Mouse (Mus musculus) forebrain, embryonic 11.5 days (tissue): ENCODE measurements around the gene Mok. TPM values are rescaled to one million over a fixed set of nuclear protein-coding genes. Genes with fewer than 3 reads are reported as not detected.
"Not testable (repeated sequence)": the region's sequence is repeated elsewhere in the genome, so short reads cannot be mapped to it uniquely, and the experiment has no call there.

ENCODE experiments used
- ATAC-seq: fragments of 200-750 bp; cut with Nextera tagmentation; replicated peaks from 2 replicates; pipeline ENCODE4 v1.8.0; 2017; ENCODE audit warnings: moderate TSS enrichment; ENCODE audit not compliant: low FRiP score
- DNase-seq: peaks from one replicate; pipeline ENCODE4 v3.0.0-alpha.2; 2017; ENCODE audit warnings: low spot score
- H3K27ac ChIP-seq: fragments of 300-500 bp; sonication (generic); 2 replicates; pipeline ENCODE4 v1.5.1; 2014; ENCODE audit warnings: low read depth, low read length
- H3K27me3 ChIP-seq: fragments of 300-500 bp; sonication (generic); 2 replicates; pipeline ENCODE4 v1.6.1; 2014; ENCODE audit warnings: mild to moderate bottlenecking, low read length, mixed read lengths; ENCODE audit not compliant: control insufficient read depth, insufficient read depth
- H3K36me3 ChIP-seq: fragments of 300-500 bp; sonication (generic); 2 replicates; pipeline ENCODE4 v1.6.1; 2014; ENCODE audit warnings: mild to moderate bottlenecking, low read length, moderate library complexity, mixed read lengths; ENCODE audit not compliant: control insufficient read depth, insufficient read depth
- H3K4me1 ChIP-seq: fragments of 300-500 bp; sonication (generic); replicated peaks from 2 replicates; pipeline ENCODE4 v1.6.1; 2014; ENCODE audit warnings: low read length, mixed read lengths; ENCODE audit not compliant: control insufficient read depth, insufficient read depth
- H3K4me2 ChIP-seq: fragments of 300-500 bp; sonication (generic); 2 replicates; pipeline ENCODE4 v1.6.1; 2014; ENCODE audit warnings: low read depth, mild to moderate bottlenecking, low read length, moderate library complexity, mixed read lengths; ENCODE audit not compliant: severe bottlenecking
- H3K4me3 ChIP-seq: fragments of 300-500 bp; sonication (generic); 2 replicates; pipeline ENCODE4 v1.5.1; 2014; ENCODE audit warnings: low read depth, low read length
- H3K9ac ChIP-seq: fragments of 300-500 bp; sonication (generic); 2 replicates; pipeline ENCODE4 v1.6.1; 2014; ENCODE audit warnings: low read length
- H3K9me3 ChIP-seq: fragments of 300-500 bp; sonication (generic); 2 replicates; pipeline ENCODE4 v1.6.1; 2016; ENCODE audit warnings: low read length, mixed read lengths; ENCODE audit not compliant: control insufficient read depth
- WGBS: fragments of 180-500 bp; shearing (Covaris S2); extraction: QIAGEN DNeasy Blood & Tissue Kit; methylation state at CpG from one replicate; pipeline ENCODE4 v1.1.7; 2014; 5-methylcytosine and 5-hydroxymethylcytosine counted together
- polyA plus RNA-seq: library from polyadenylated mRNA; unstranded; fragments of >200 nt; fragmentation: Nextera tagmentation; extraction: Ambion mirVana; gene quantifications from 2 replicates; pipeline ENCODE4 v1.2.1, GENCODE M21; 2014

The Mok gene
- polyA plus RNA-seq, 1 experiment from 2014 or later = 12.5 TPM

DNA sequence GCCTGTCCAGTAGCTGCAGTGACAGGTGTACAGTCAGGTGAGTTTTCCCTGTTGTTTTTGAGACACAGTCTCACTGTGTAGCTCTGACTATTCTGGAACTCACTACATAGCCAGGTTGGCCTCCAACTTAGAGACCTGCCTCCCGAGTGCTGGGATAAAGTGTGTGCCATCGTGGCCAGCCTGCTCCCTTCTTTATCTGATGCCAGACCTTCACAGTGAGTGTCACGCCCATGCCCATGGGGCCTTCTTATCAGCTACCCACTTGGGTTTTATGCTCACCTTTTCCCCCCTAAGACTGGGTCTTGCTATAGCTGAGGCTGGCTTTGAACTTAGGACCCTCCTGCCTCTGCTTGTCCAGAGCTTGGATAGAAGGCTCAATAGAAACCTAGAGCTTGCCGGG, 29.4 kb upstream of the Mok start:
- Histone ChIP-seq H3K4me2 (no peak overlapping the region), H3K36me3 (peaks cover 3% of the 10 kb centered on the region; the same call in 1 of the 2 replicates), H3K9ac (no peak overlapping the region), H3K9me3 (no peaks in the 10 kb centered on the region), H3K27me3 (no peaks in the 10 kb centered on the region), H3K4me3 (no peak overlapping the region), H3K4me1 (peaks cover 3% of the 10 kb centered on the region; the same call in 1 of the 2 replicates), H3K27ac (no peak overlapping the region)
- ATAC-seq = no peak
- no peak for DNase-seq
- WGBS = 90% methylated on average over 4 of the region's 4 CpGs

GRCm38 (mm10) chr12:110865989-110866388, 25.2 kb upstream of the Mok start:
- peak overlapping the region; percentile 64; the same call in 1 of the 2 replicates for H3K27ac ChIP-seq
- ATAC-seq = no peak
- WGBS = 69% methylated on average over 10 of the region's 10 CpGs
- H3K9me3 ChIP-seq = no peaks in the 10 kb centered on the region
- no peak overlapping the region for H3K4me3 ChIP-seq
- H3K27me3 ChIP-seq = no peaks in the 10 kb centered on the region
- H3K9ac ChIP-seq = no peak overlapping the region
- no peak for DNase-seq
- H3K4me2 ChIP-seq = no peak overlapping the region
- peaks cover 3% of the 10 kb centered on the region; the same call in 1 of the 2 replicates for H3K4me1 ChIP-seq
- H3K36me3 ChIP-seq = no peaks in the 10 kb centered on the region

GRCm38 (mm10) chr12:110865571-110865970, 24.8 kb upstream of the Mok start:
- Histone ChIP-seq H3K27me3 (no peaks in the 10 kb centered on the region), H3K9ac (no peak overlapping the region), H3K36me3 (no peaks in the 10 kb centered on the region), H3K9me3 (no peaks in the 10 kb centered on the region), H3K27ac (peak overlapping the region; percentile 64; the same call in 1 of the 2 replicates), H3K4me2 (no peak overlapping the region), H3K4me1 (peaks cover 3% of the 10 kb centered on the region; the same call in 1 of the 2 replicates), H3K4me3 (no peak overlapping the region)
- DNase-seq (no peak), ATAC-seq (no peak)
- 39% methylated on average over 6 of the region's 6 CpGs for WGBS

DNA sequence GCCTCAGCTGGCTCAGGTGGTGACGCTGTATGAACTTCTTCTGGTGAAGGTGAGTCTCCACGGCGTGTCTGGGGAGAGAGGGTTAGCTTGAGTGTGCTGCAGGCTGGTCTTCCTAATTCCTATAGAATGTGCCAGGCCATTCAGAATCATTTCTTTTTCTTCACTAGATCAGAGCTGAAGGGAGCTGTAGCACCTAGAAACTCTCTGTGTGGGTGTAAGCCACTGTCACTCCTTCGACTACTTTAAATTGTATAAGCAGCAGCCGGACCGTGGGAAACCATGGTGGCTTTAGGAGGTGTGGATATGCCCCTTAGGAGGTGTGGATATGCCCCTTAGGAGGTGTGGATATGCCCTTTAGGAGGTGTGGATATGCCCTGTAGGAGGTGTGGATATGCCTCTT, 23.3 kb upstream of the Mok start:
- no peaks in the 10 kb centered on the region for H3K9me3 ChIP-seq
- no peaks in the 10 kb centered on the region for H3K36me3 ChIP-seq
- peaks cover 3% of the 10 kb centered on the region; the same call in 1 of the 2 replicates for H3K4me1 ChIP-seq
- DNase-seq (no peak), ATAC-seq (no peak)
- H3K4me2 ChIP-seq = no peak overlapping the region
- no peak overlapping the region for H3K9ac ChIP-seq
- WGBS = 90% methylated on average over 6 of the region's 6 CpGs
- no peaks in the 10 kb centered on the region for H3K27me3 ChIP-seq
- no peak overlapping the region for H3K27ac ChIP-seq
- no peak overlapping the region for H3K4me3 ChIP-seq

DNA sequence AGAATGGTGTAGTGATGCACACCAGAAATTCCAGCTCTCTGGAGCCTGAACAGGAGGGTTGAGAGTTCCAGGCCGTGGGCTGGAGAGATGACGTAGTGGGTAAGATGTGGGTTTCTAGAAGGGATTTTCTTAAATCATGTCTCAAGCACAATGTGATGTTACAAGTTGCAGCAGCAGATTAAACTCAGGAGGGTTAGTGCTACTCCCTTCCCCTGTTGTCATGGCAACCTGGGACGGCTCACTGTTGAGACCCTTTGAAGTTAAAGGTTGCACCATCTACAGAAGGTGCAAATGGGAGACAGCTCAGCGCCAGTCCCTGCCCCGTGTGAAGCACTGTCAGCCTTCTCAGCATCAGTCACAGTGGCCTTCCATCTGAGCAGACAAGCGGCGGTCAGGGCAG, 20.5 kb upstream of the Mok start:
- no peaks in the 10 kb centered on the region for H3K36me3 ChIP-seq
- H3K4me3 ChIP-seq = no peak overlapping the region
- H3K4me1 ChIP-seq = peaks cover 3% of the 10 kb centered on the region; the same call in 1 of the 2 replicates
- H3K27me3 ChIP-seq = no peaks in the 10 kb centered on the region
- no peak for DNase-seq
- no peak overlapping the region for H3K27ac ChIP-seq
- 62% methylated on average over 7 of the region's 7 CpGs for WGBS
- ATAC-seq = no peak
- H3K9me3 ChIP-seq = no peaks in the 10 kb centered on the region
- H3K9ac ChIP-seq = no peak overlapping the region
- H3K4me2 ChIP-seq = no peak overlapping the region

- Histone ChIP-seq H3K27me3 (no peaks in the 10 kb centered on the region), H3K36me3 (no peaks in the 10 kb centered on the region), H3K9ac (no peak overlapping the region), H3K4me3 (no peak overlapping the region), H3K4me1 (no peaks in the 10 kb centered on the region), H3K4me2 (no peak overlapping the region), H3K27ac (no peak overlapping the region), H3K9me3 (no peaks in the 10 kb centered on the region)
- DNase-seq (no peak), ATAC-seq (no peak)
Measured at GRCm38 (mm10) chr12:110860293-110860692, 19.6 kb upstream of the Mok start.

DNA sequence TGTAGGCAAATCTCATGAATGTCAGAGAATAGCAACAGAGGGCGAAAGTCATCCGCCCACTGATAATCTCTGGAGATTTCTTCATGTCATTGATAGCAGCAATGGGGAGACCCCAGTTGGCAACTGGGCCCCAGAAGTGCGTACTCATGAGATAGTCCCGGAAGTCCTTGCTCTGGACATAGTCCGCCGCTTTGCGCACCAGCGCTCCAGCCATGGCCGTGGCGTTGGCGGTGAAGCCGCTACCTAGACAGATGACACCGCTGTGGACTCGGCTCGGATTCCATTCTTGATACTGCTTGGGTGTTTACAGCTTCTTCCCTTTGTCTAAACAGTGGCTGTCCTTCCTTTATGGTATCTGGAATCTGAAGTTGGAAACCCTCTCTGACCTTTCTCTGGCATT, 17.9 kb upstream of the Mok start:
- not testable (repeated sequence) for H3K27me3 ChIP-seq
- 98% methylated on average over 15 of the region's 15 CpGs for WGBS

GRCm38 (mm10) chr12:110857196-110857595, 16.5 kb upstream of the Mok start:
- no peak overlapping the region for H3K4me2 ChIP-seq
- WGBS = 93% methylated on average over 7 of the region's 7 CpGs
- H3K4me3 ChIP-seq = no peak overlapping the region
- H3K9me3 ChIP-seq = no peaks in the 10 kb centered on the region
- no peaks in the 10 kb centered on the region for H3K4me1 ChIP-seq
- DNase-seq (no peak), ATAC-seq (no peak)
- no peaks in the 10 kb centered on the region for H3K36me3 ChIP-seq
- no peak overlapping the region for H3K27ac ChIP-seq
- no peak overlapping the region for H3K9ac ChIP-seq
- H3K27me3 ChIP-seq = no peaks in the 10 kb centered on the region

More for the DNA sequence above, 17.9 kb upstream of the Mok start:
- not testable (repeated sequence) for H3K4me1 ChIP-seq, H3K27ac ChIP-seq, H3K9me3 ChIP-seq, H3K9ac ChIP-seq, H3K4me3 ChIP-seq, H3K36me3 ChIP-seq, ATAC-seq, DNase-seq, H3K4me2 ChIP-seq
